9 mouse cellular contexts compared by ENCODE assay signal in the genomic region with DNA sequence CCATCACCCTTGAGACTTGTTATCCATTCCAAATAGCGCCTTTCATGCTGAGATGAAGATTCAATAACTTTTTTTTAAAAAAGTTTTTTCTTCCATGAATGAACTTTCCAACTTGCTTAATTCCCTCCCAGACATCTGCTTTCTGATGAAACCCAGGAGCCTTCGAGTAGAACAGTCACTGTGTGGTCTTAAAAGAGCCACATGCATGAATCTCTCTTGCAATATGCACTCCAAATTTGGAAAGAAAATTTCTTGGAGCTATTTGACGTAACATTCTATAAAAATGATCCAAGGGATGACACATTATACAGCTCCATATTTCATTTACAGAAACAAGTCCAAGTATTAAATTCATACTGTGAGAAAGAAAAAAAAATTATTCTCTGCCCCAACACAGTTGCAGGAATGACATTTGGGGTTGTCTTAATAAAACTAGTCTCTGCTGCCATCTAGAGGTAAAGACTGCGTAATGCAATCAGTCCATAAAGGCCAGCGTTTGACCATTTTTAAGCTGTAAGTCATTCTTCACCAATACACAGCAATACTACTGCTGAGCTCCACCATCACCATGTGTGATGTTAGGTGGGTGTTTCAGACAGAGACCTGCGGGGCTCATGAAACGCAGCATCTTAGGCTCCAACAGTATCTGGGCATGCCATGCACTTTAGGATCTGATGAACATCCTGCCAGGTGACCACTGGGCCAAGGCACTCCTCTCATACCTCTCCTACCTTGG. TPM values are rescaled to one million over a fixed set of nuclear protein-coding genes. Genes with fewer than 3 reads are reported as not detected.
DNase-seq lines count a peak whose midpoint lies in the region; ATAC-seq and TF ChIP-seq lines count a peak whose summit lies in the region.
"Had no signal": no experiment of that assay in that cellular context is flagged by ENCODE, and none has a peak within 500 bp of the region (broad histone marks: within the 10 kb centered on the region; RNA-seq: fewer than 3 reads in every experiment).

No protein-coding gene starts in this region.

- TF ChIP-seq CTCF in heart, adult 2 months (IDR thresholded peaks at IDR 0.05) = peak; percentile 94
- TF ChIP-seq CTCF in midbrain, postnatal 0 days (IDR thresholded peaks at IDR 0.05) = peak; percentile 87

- H3K79me2 ChIP-seq in heart, adult 2 months (replicated peaks; ENCODE audit: control insufficient read depth, insufficient read depth, low read length) = no peaks in the 10 kb centered on the region

- H3K9me3 ChIP-seq in heart, embryonic 12.5 days (replicated peaks) = no peaks in the 10 kb centered on the region
- no peaks in the 10 kb centered on the region for H3K9me3 ChIP-seq in forebrain, embryonic 16.5 days (ENCODE audit: control insufficient read depth, low read length)
- no peaks in the 10 kb centered on the region for H3K9me3 ChIP-seq in midbrain, postnatal 0 days (ENCODE audit: low read length)
- H3K9me3 ChIP-seq: liver, embryonic 15.5 days had no signal

- no peaks in the 10 kb centered on the region for H3K36me3 ChIP-seq in heart, adult 2 months (ENCODE audit: control insufficient read depth, insufficient read depth, low read length)
- H3K36me3 ChIP-seq in heart, embryonic 12.5 days = no peaks in the 10 kb centered on the region; the same call in 1 of the 2 replicates
- no peaks in the 10 kb centered on the region for H3K36me3 ChIP-seq in forebrain, embryonic 16.5 days (ENCODE audit: control insufficient read depth, insufficient read depth)
- H3K36me3 ChIP-seq in midbrain, postnatal 0 days (ENCODE audit: insufficient read depth, low read length) = no peaks in the 10 kb centered on the region
- H3K36me3 ChIP-seq: liver, embryonic 15.5 days had no signal

- no peak overlapping the region for H3K4me3 ChIP-seq in heart, adult 2 months
- no peak overlapping the region for H3K4me3 ChIP-seq in heart, embryonic 12.5 days
- no peak overlapping the region for H3K4me3 ChIP-seq in forebrain, embryonic 16.5 days (replicated peaks; ENCODE audit: low read length)
- H3K4me3 ChIP-seq in midbrain, postnatal 0 days (ENCODE audit: low read depth, low read length) = no peak overlapping the region
- H3K4me3 ChIP-seq: liver, embryonic 15.5 days had no signal

- H3K9ac ChIP-seq in heart, adult 2 months (ENCODE audit: low read depth, low read length) = no peak overlapping the region
- H3K9ac ChIP-seq in heart, embryonic 12.5 days = no peak overlapping the region
- no peak overlapping the region for H3K9ac ChIP-seq in forebrain, embryonic 16.5 days (replicated peaks; ENCODE audit: low read depth, low read length)
- no peak overlapping the region for H3K9ac ChIP-seq in midbrain, postnatal 0 days (replicated peaks; ENCODE audit: low read length, poor library complexity, severe bottlenecking)
- H3K9ac ChIP-seq: liver, embryonic 15.5 days had no signal

- TF ChIP-seq EP300 in heart, adult 2 months (IDR thresholded peaks at IDR 0.05; ENCODE audit: insufficient read depth, low read depth, low read length) = no peak

- WGBS in heart, adult 2 months = 41% methylated on average over 7 of the region's 7 CpGs
- 39% methylated on average over 7 of the region's 7 CpGs for whole genome bisulfite sequencing in heart, embryonic 12.5 days
- 44% methylated on average over 7 of the region's 7 CpGs for WGBS in forebrain, embryonic 16.5 days
- WGBS in midbrain, postnatal 0 days = 44% methylated on average over 7 of the region's 7 CpGs

- H3K27me3 ChIP-seq in heart, adult 2 months (ENCODE audit: control insufficient read depth, insufficient read depth, low read length) = no peaks in the 10 kb centered on the region
- no peaks in the 10 kb centered on the region for H3K27me3 ChIP-seq in heart, embryonic 12.5 days (replicated peaks)
- H3K27me3 ChIP-seq in forebrain, embryonic 16.5 days (replicated peaks; ENCODE audit: control insufficient read depth, insufficient read depth, low read length) = no peaks in the 10 kb centered on the region
- H3K27me3 ChIP-seq in midbrain, postnatal 0 days (ENCODE audit: insufficient read depth, low read length) = no peaks in the 10 kb centered on the region
- H3K27me3 ChIP-seq: liver, embryonic 15.5 days had no signal

- DNase-seq in heart, adult 2 months = no peak
- DNase-seq in B cell, adult 2 months = peak; percentile 50
- peak; percentile 76 for DNase-seq in brain, adult 2 months (ENCODE audit: low read depth, low spot score)
- DNase-seq in layer of hippocampus, adult 18-20 months (ENCODE audit: low spot score in 2 of 2) = peak; percentile 4 to 67
- peak; percentile 85 for DNase-seq in midbrain, postnatal 0 days (ENCODE audit: low spot score)
- DNase-seq in spleen, postnatal 4 days (ENCODE audit: low spot score in 2 of 2) = no peak

- intact Hi-C loops in heart, adult 2 months (cut with DNase I) = loop anchor here (5.0 kb wide), 1 partner anchor 351 kb away; no protein-coding TSS in a partner anchor

- no peak for ATAC-seq in heart, embryonic 12.5 days (ENCODE audit: insufficient number of reproducible peaks, low FRiP score)
- ATAC-seq in forebrain, embryonic 16.5 days = peak; percentile 78
- peak; percentile 47; the same call in 1 of the 2 replicates for ATAC-seq in midbrain, postnatal 0 days (ENCODE audit: low FRiP score)

- H3K27ac ChIP-seq in heart, adult 2 months = no peak overlapping the region
- no peak overlapping the region for H3K27ac ChIP-seq in heart, embryonic 12.5 days (ENCODE audit: poor library complexity, severe bottlenecking)
- no peak overlapping the region for H3K27ac ChIP-seq in forebrain, embryonic 16.5 days (ENCODE audit: low read length)
- no peak overlapping the region for H3K27ac ChIP-seq in midbrain, postnatal 0 days (ENCODE audit: low read depth, low read length)
- H3K27ac ChIP-seq: liver, embryonic 15.5 days had no signal

- TF ChIP-seq POLR2A in heart, adult 2 months (IDR thresholded peaks at IDR 0.05; ENCODE audit: insufficient read depth, low read depth, low read length) = no peak

- no peaks in the 10 kb centered on the region for H3K4me1 ChIP-seq in heart, adult 2 months (ENCODE audit: control insufficient read depth, insufficient read depth, low read length)
- no peaks in the 10 kb centered on the region for H3K4me1 ChIP-seq in heart, embryonic 12.5 days (replicated peaks)
- H3K4me1 ChIP-seq in forebrain, embryonic 16.5 days (replicated peaks; ENCODE audit: control insufficient read depth, insufficient read depth, low read length) = no peaks in the 10 kb centered on the region
- no peaks in the 10 kb centered on the region for H3K4me1 ChIP-seq in midbrain, postnatal 0 days (ENCODE audit: insufficient read depth, low read length)
- H3K4me1 ChIP-seq: liver, embryonic 15.5 days had no signal

- H3K4me2 ChIP-seq in heart, embryonic 12.5 days = no peak overlapping the region
- no peak overlapping the region for H3K4me2 ChIP-seq in forebrain, embryonic 16.5 days (ENCODE audit: low read length)
- H3K4me2 ChIP-seq in midbrain, postnatal 0 days (ENCODE audit: low read depth, low read length, poor library complexity, severe bottlenecking) = no peak overlapping the region
- H3K4me2 ChIP-seq: liver, embryonic 15.5 days had no signal

RNA-seq across cellular contexts. Expression of gene Cmss1, which starts 13.1 kb away (rescaled TPM):
- 10 to 100 TPM; 66.9 to 74.3 TPM for total RNA-seq in heart, adult 2 months (2021)
- polyA plus RNA-seq in heart, adult 2 months (2012; rRNA removed) = 17.6 and 30.2 TPM in 2 replicates
- 27.5 and 30.1 TPM in 2 replicates for polyA plus RNA-seq in heart, embryonic 12.5 days (2016; fragmentation: Nextera tagmentation; extraction: Ambion mirVana)
- polyA plus RNA-seq in forebrain, embryonic 16.5 days (2015; fragmentation: Nextera tagmentation; extraction: Ambion mirVana) = 38.6 and 39.9 TPM in 2 replicates
- 10 to 100 TPM; 17.0 to 18.8 TPM for total RNA-seq in layer of hippocampus, adult 18-20 months (2021)
- total RNA-seq in midbrain, postnatal 0 days (2014; rRNA removed) = 14.7 and 23.9 TPM in 2 replicates
- 41.3 and 43.4 TPM in 2 replicates for polyA plus RNA-seq in midbrain, postnatal 0 days (2015; fragmentation: Nextera tagmentation; extraction: Ambion mirVana)

Comparison
In these comparisons a context has a peak if more than half of its experiments do, and no peak if none do; other contexts are left out.
1. DNase-seq: peak in B cell, adult 2 months (2 of 2), brain, adult 2 months (single experiment), layer of hippocampus, adult 18-20 months (2 of 2) and midbrain, postnatal 0 days (single experiment); none in heart, adult 2 months (0 of 2) and spleen, postnatal 4 days (0 of 2).